Mouse (Mus musculus) gastrocnemius, postnatal 4 days (tissue): ENCODE data around the gene Kmo. TPM values are rescaled to one million over a fixed set of nuclear protein-coding genes. Genes with fewer than 3 reads are reported as not detected.

Experiments used
- DNase-seq, 2 experiments: peaks; one replicate each; pipeline ENCODE4 v3.0.0; 2021 to 2022; ENCODE audit warnings: low spot score in 2 of 2, mixed read lengths in 2 of 2
- total RNA-seq, 2 experiments: library from RNA; stranded (reverse); gene quantifications; 2 replicates each; pipeline ENCODE4 v1.2.3; 2021

Gene Kmo
- total RNA-seq, 2 experiments from 2014 or later, result 0.31 to 0.34 TPM

- no peak for DNase-seq
Measured at GRCm38 (mm10) chr1:175631080-175631479, 10.9 kb downstream of the Kmo start.

DNA sequence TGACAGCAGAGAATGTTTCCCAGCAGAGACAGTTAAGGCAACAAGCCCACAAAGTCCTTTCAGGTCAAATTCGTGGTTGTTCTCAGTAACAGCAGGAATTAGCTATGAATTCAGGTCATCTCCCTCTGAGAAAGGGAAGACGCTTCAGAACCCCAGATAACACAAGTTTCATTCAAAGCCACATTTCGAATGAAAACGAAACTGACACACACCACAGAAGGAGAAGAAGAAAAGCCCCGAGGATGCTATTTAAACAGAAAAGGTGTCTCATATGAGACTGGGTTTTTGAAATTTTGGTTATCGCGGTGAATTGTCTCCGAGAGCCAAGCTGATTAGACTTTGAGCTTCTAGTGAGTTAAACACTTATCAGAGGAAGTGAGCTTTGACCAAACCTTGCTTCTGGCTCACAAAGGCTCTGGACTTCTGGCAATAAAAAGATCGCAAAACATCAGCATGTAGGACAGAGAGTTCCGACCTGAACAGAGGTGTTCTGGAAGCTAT is 11.6 kb downstream of the Kmo start:
- DNase-seq, result no peak

- DNase-seq, result no peak
Measured at GRCm38 (mm10) chr1:175632470-175632869, 12.3 kb downstream of the Kmo start.

GRCm38 (mm10) chr1:175637677-175638076 is 17.5 kb downstream of the Kmo start:
- no peak for DNase-seq

DNA sequence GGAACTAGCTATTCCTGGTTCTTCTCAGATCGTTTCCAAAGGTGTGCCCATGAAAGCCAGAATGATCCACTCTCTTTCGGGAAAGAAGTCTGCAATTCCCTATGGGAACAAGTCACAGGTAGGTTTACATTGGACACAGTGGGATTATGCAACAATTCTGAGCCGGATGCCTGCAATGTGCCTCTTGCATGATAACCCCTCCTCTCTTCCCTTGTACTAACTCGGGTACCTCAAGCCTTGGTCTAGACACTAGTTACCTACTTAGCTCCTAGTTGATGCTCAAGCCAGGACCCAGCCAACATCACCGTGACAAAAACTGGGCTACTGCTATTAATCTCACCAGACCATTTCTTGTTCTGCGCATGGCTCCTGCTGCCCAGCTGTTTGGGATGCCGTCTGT is 18.9 kb downstream of the Kmo start:
- no peak for DNase-seq

DNA sequence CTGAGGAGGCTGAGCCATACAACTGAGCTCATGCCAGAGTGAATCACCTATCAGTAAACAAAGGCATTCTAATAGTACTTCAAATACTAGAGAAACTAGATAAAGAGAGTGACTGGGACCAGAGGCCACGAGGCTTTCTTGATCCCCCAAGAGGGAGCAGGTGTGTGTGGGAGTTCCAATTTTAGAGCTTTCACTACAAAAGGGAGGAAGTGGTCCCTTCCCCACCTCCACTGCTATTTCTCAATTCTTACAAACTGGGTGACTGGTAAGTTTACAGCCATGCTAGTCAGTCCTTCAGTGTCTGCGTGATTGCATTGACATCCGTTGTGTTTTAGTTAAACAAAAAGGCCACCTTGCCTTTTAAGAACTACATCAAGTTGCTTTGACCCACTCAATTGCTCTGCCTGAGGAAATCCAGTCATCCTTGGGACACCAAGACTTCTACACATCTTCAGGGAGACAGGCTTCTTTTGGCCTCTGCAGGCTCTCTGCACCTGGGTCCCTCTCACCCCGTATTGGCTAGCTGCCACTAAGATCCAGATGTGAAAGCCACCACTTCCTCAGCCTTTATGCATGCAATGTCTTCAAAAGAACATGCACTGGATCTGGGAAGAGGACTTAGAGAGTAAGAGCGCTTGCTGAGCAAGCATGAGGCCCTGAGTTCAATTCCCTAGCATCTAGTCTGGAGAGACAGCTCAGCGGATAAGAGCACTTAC is 20.4 kb downstream of the Kmo start:
- no peak for DNase-seq

- DNase-seq, result no peak
Measured at GRCm38 (mm10) chr1:175643496-175644265, 23.5 kb downstream of the Kmo start.

DNA sequence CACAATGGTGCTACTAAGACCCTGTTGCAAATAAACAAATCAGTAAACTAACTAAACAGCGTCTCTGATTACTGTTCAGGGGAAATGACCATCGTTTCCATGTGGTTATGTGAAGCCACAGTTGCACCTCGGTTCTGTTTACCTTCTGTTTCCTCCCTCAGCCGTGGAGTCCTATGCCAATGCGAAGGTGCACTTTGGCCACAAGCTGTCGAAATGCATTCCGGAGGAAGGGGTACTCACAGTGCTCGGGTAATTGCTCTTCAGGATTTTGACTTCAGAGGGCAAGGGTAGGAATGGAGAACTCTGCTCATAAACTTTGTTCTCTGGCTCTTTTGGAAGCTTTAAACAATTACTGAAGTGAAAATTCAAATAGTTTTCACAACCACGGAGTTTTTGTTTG is 26.8 kb downstream of the Kmo start:
- no peak for DNase-seq

DNA sequence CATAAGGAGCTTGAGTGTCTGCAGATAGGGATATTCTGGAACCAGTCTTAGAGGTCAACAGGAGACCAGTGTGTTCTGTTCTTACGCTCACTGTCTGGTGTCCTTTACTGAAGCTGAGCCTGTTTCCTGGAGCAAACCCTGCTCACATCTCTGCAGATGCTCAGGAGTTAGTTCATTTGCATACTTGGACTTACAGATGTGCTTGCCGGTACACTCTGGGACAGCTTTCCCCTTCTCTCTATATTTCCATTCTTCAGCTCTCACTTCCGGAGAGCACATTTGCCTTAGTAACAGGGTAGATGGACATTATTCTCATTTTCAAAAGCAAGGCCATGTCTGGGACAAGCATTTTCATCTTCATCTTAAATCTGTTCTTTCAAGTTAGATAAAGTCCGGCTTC is 28.4 kb downstream of the Kmo start:
- no peak for DNase-seq

- no peak for DNase-seq
Measured at GRCm38 (mm10) chr1:175659900-175660299, 39.7 kb downstream of the Kmo start.

DNA sequence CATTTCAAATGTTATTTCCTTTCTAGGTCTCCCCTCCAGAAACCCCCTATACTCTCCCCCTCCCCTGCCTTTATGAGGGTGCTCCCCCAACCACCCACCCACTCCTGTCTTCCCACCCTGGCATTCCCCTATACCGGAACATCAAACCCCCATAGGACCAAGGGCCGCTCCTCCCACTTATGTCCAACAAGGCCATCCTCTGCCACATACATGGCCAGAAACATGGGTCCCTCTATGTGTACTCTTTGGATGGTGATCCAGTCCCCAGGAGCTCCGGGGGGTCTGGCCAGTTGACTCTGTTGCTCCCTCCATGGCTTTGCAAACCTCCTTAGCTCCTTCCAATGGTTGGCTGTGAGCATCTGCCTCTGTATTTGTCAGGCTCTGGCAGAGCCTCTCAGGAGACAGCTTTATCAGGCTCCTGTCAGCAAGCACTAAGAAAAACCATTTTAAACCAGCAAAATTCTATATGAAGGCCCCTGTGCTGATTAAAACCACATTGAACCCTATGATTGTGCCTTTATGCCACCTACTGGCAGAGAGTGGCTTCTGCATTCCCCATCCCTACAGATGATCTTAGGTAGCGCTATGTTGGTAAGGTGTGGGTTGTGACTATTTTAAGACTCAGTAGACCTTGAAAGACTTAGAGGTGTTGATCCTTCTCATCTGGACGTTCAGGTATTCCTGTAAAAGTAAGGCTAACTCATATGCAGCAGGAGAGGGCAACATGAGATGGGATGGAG is 48.7 kb downstream of the Kmo start:
- no peak for DNase-seq

DNA sequence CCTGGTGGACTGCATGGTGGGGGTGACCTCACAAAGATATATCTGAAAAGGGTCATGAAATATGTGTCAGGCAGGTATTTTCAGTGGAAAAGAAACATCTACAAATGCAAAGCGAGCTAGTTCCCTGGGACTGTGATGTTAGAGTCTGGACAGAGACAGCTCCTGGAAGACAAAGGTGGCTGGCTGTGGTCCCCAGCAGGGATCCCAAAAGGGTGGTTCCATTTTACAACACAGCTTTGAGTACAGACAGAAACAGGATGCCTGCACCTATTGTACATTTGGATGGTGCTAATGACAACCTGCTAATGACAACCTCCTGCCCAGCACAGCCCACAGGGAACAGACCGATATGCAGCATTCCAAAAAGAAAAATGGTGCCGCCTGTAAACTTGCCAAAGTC is 49.3 kb downstream of the Kmo start:
- DNase-seq, result no peak

- DNase-seq, result no peak
Measured at GRCm38 (mm10) chr1:175670042-175670441, 49.9 kb downstream of the Kmo start.

DNA sequence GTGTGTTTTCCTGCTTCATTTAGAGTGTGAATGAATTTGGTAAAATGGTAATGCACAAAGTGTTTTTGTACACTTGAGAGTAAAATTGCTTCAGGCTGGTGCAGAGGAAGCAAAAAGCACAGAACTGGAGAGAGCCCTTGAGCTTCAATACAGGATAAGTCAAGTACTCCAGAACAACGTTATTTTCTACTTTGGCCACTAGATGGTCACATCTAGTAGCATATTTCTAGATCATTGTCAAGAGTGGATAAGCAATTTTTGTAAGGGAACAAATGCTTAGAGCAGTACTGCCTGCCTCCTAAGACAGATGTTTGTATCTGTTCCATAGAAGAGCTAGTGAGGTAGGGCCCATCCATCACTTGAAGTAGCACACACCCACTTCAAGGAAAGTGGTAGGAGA is 51.4 kb downstream of the Kmo start:
- DNase-seq, result no peak

GRCm38 (mm10) chr1:175673563-175674325 is 53.6 kb downstream of the Kmo start:
- DNase-seq, result no peak

DNA sequence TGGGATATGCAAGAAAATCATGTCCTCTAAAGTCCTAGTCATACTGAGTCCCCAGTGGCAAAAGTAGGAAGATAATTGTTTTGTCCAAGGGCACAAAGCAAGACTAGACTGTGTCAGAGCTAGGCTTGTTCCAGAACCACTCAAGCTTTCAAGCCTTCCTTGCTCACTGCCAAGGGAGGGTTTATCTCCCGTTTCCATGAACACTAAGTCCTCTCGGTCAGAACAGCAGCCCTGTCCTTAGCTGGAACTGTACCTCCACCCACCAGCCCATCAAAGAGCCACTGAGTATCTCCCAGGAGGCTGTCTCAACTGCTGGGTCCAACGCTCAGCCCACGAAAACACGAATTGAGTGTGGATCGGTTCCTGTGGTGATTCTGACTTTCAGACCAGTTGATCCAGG is 54.9 kb downstream of the Kmo start:
- DNase-seq, result no peak

DNA sequence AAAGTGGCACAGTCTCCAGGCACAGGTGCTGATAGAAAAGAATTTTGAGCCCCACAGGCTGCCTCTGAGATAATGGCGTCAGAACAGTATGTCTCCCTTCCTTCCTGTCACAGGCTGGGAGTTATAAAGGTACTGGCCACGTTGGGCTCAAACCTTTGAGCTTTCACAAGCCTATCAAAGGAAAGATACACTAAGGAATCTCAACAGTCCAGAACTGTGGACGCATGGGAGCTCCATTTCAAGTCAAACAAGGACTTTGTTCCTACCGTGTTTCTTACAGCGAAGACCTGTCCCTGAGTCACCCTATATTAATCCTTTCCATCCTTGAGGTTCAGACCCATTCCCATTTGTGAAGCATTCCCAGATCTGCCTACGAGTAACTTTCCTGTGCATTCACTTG is 57.3 kb downstream of the Kmo start:
- no peak for DNase-seq

DNA sequence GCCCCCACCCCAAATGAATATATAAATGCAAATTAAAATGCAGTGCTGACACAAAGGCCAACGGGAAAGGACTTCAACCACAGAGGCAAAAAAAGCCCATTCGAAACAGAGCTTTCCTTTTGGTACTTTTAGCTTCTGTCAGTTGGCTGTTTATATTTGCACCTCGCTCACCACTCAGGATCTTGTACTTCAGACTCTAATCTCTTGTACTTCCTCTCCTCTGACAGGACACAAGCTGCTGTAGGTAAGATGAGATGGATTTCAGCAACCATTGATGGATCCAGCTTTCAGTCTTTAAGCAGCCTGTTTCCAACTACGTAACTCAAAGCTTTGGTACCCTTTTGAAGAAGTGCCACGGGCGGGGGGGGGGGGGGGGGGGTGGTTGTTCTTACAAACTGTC is 60.8 kb downstream of the Kmo start:
- no peak for DNase-seq

- peak in 1 of 2 experiments; percentile 13 for DNase-seq
Measured at GRCm38 (mm10) chr1:175691686-175692245, 71.6 kb downstream of the Kmo start.

DNA sequence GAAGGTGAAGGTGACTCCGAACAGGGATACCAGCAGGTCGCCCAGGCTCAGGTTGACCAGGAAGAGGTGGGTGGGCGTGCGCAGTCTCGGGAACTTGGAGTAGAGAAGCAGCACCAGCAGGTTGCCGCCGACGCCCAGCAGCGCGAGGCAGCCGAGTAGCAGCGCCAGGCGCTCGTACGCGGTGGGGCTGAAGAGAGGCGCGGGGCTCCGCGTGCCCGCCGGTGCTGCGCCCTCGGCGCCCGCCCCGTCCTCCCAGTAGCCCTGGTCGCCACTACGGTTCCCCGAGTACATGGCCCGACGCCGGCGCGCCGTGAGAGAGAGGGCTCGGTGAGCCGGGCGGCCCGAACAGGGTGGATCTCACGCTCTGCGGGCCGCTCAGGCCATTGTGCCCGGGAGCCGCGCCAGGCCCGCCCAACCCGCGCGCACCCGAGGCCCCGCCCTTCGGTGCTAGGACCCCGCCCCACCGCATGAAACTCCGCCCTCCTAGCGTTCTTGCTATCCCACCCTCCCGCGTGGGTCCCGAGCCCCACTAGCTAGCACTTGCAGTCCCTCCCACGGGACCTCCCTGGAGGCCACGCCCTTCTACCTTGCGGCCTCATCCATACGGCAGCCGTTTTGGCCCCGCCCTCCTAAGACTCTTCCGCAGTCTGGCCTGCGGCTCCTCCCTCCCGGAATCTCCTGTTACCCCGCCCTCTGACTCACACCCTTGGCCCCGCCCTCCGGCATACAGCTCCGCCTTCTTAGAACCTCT is 72.2 kb downstream of the Kmo start, which contains the start of the genes Opn3 and Chml:
Opn3 (minus strand) TSS at position 531 of the 751 bp plus-strand sequence.
Chml (minus strand) TSS at position 656 of the 751 bp plus-strand sequence.
- DNase-seq, result peak; percentile 92 to 97
